Mouse (Mus musculus): Measurements from ENCODE around the gene LTO1. TPM values are rescaled to one million over a fixed set of nuclear protein-coding genes. Genes with fewer than 3 reads are reported as not detected.

LTO1 gene
- polyA plus RNA-seq, 1 experiment = 48.1 TPM

DNA sequence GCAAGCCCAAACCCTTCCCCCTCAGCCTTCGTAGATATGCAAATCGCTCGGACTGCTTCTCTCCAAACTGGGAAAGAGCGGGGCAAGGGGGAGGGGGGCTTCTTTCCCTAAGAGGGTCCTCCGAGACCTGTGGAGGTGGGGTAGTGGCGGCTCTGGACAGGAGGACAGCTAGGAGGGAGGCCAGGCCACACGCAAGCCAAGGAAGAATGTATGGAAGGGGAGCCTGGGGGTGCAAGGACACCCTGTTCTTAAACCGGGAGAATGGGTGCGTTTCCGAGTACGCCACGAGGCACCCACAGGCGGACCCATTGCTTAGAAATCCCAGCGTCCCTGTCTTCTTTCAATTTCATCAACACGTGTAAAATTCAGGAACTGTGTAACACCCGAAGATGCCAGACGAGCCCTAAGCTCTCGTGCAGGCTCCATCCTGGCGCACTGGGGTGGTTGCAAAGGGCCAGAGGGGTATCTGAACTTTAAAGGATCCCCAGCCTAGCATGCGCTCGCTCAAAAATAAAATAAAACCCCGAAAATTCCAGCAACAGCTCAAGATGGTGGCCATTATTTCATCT lies 25.2 kb downstream of the LTO1 start:
- no peak for DNase-seq (ENCODE audit: low spot score)

- DNase-seq (ENCODE audit: low spot score) = no peak
These were observed 25.7 kb downstream of the LTO1 start for GRCm38 (mm10) chr7:144940585-144940984.

DNA sequence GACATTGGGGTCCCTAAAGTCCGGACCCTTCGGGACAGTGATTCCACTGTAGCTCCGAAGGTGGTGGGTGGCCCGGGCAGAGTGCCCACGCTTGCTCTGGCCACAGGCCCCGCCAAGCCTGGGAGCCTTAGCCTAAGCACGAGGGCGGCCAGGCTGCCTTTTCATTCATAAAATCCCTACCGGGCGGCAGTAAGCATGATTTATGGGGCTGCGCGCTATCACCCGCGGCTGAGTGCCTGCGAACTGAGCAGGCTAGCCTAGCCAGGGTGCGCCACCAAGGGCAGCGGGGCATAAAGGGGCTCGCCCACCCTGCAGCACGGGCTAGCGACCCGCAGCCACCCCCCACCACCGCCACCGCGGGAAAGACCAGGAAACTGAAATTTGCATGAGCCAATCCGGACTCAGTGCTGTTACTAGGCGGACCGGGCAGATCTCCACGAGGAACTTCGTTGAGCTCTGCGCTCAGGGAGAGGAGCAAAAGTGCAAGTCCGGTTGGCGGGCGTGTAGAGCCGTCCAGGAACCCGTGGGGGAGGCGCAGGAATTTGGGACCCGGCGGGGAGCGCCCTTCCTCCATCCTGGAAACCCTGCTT lies 26.4 kb downstream of the LTO1 start:
- peak; percentile 80 for DNase-seq (ENCODE audit: low spot score)

DNA sequence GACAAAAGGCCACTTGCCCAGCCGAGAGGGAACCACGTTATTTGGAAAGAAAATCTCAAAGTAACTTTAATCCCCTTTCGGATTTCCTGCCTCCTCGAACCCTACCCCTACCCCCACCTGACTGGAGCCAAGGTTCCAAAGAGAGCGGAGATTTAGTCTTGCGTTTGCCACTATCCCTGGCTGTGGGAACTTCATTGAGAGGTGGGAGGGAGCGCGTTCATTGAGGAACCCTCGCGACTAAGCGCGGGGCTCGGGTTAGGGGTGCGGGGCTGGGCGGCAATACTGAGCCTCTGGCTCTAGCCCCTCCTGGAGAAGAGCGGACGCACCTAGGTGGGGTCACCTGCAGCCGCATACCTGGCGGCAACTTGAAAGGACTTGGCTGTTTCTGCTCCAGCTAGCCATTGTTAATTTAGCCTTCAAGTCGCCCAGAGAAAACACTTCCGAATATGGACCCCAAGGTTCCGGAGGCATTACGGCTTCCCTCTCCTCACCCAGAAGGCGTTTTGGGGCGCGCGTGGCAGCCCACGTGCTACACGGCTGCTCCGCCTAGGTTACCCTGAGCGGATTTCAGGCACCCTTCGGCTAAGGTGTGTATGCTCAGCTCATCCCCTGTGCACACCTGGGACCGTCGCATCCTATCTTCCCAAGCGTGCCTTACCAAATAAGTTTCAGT lies 27.3 kb downstream of the LTO1 start:
- no peak for DNase-seq (ENCODE audit: low spot score)

- no peak for DNase-seq (ENCODE audit: low spot score)
These were observed 27.8 kb downstream of the LTO1 start for GRCm38 (mm10) chr7:144942744-144943135.

GRCm38 (mm10) chr7:144943254-144943653 lies 28.4 kb downstream of the LTO1 start:
- DNase-seq (ENCODE audit: low spot score) = peak; percentile 68

DNA sequence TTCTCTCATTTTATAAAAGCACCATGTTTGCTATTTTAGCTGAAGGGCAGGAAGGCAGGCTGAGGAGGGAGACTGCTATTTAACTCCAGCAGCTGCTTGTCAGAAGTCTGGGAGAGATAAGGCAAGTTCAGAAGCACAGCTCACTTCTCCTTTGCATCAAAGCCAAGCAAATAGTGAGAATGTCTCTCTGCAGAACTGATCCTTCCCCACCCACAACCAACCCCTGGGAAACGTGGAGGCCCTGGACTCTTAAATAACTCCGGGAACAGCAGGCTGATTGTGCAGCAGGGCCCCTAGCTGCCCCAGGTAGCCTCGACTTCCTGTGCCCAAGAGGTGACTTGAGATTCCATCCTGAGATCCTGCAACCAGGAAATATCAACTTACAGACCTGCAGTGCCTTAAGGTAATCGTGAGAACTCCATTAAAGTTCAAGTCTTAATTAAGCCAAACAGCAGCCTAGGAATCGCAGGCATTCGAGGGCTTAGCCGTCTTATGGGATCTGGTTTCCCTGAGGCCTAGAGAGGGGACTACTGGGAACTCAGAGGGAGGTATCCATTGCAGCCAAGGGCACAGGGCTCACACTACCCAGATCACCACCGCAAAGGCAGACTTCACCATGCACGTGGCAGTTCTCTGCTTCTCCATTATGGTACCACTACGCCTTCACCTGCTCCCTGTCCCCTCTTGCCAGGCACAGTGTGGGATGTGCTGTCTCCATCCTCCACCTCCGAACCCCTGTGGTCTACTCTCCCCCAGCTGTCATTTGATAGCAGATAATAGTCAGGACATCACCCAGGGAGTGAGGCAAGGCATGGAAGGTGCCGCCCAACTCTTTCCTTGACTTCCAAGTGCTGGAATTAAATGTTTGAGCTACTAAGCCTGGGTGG lies 43.9 kb downstream of the LTO1 start:
- DNase-seq (ENCODE audit: low spot score) = no peak

DNA sequence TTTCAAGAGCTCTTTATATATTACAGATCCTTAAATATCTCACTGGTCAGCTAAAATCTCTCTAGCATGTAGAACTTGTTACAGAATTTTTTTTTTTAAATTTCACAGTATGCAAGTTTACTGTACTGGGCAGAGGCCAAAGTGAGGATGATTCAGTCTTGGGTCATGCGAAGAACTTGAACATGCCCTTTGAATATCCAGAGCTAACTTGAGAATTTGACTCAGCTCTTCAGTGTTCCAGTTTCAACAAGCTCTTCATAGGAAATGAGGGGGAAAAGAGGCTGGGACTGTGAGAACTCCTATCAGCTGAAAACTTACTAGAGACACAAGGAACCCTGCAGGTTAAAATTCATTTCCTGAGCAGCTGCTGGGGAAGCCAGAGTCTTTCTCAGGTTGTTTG lies 49.0 kb downstream of the LTO1 start:
- no peak for DNase-seq (ENCODE audit: low spot score)

DNA sequence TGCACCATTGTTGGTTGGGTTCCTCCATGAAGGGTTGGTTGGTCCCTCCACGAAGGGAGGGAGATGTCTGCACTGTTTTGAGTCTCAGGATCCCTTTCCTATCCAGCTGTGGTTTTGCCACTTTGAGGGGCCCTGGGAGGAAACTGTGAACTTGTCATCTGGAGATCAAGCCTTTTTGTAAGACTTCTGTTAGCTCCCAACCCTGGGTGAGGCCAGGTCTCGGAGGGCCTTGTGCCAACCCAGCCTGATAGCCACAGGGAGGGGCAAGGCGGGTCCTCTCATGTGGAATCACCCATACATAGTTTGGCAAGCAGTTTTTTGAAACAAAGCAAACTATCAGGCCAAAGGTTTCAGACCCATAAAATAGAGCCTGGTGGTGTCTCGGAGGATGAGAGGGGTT lies 49.4 kb downstream of the LTO1 start:
- DNase-seq (ENCODE audit: low spot score) = no peak

DNA sequence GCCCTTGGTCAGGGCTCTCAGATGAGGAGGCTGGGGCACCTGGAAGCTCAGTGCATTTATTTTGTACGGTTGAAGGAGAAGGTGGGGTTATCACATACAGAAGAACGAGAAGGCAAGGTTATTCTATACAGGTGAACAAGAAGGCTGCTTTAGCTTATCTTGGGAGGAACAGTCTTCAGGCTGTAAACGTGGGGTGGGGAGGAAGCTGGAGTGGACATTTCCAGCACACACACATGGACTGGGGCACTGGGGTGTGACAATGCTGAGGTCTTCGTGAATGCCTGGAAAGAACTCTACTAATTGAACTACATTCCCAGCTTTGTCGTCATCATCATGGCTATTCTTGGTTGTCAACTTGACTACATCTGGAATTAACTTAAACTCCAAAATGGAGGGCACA lies 51.0 kb downstream of the LTO1 start:
- DNase-seq (ENCODE audit: low spot score) = no peak

DNA sequence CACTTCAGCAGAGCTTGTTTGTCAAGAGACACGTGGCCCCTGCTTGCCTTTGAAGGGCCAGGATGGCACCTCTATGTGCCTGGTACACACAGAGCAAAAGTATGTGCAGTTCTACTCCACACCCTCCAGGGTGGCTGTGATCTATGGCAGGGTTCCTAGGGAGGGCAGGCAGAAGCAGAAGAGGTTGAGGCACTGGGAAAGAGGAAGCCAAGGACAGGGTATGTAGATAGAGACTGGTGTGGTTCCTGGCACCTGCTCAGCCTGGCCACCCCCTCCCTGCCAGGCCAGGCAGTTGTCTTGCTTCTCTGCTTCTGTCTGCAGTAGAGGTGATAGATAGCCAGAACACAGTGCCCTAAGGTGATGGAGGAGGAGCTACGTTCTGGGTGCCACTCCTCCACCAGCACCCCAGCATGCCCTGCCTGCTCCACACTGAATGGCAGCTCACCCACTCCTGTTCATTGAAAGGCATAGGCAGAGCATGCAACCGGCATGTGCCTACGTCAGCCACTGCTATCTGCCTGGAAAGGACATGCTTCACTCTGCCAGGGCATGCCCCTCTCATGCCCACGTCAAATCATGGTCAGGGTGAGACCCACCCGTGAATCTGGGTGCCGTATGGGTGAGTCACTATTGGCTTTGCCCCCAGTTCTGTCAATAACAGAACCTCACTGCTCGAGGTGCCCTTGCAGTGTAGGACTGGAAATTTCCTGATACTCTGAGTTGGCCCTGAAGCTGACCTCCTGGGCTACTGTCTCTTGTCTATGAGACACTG lies 56.3 kb downstream of the LTO1 start:
- DNase-seq (ENCODE audit: low spot score) = peak; percentile 58

DNA sequence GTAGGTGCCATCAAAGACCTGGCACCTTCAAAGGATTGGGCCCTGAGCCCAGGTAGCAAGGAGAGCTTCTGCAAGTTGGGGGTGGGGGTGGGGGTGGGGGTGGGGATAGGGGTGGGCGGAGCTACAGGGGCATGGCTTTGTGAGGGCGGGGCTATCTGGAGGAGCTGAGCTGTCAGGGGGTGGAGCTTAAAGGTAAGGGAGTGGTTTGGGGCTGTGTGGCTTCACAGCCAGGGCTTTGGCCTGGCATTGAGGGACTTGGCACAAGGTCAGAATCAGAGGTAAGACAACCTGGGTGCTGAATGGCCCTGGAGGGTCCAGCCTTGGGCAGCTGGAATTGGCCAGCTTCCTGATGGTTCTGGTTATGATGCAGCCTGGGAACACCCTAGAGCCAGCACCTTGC lies 56.9 kb downstream of the LTO1 start:
- DNase-seq (ENCODE audit: low spot score) = no peak

- no peak for DNase-seq (ENCODE audit: low spot score)
These were observed 58.6 kb downstream of the LTO1 start for GRCm38 (mm10) chr7:144973461-144973860.

DNA sequence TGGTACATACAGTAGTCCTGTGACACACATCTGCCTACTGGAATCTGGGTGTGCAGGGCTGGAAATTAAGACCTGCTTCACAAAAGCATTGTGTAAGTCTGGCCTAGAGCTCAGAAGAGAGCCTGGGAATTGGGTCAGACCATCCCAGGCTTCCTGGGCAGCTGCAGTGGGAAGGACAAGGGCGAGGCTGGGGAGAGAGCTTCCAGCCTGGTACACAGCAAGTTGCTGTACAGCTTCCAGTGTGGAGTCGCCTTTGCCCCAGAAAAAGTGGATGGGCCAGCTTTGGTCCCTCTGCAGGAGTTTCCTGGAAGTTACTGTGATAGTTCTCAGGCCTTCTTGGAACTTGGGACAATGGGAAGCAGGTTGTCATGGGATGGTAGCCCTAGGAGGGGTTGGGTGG lies 62.2 kb downstream of the LTO1 start:
- DNase-seq (ENCODE audit: low spot score) = no peak

DNA sequence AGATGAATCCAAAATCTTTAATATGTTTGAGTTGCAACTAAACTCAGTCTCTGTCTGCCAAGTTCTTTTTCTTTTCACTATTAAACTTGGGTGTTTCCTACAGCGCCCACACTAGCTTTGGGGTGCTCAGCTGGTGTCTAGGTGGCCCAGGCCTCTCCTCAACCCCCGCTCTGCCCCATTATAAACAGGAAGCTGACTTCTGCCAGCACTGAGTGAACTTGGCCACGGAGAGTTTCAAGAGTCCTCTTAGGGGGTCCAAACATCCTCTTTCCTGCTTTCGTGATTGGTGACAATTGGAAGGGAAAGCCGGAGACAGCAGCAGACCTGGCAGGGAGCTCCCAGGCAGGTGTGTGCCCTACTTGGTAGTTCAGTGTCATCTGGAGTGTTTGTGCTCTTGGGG lies 64.9 kb downstream of the LTO1 start:
- DNase-seq (ENCODE audit: low spot score) = no peak

Other genes starting within 250 kb of the LTO1 start
- gene Ano1, start 163.1 kb upstream of the LTO1 start, polyA plus RNA-seq (2012; rRNA removed) = 83.6 and 95.0 TPM in 2 replicates
- not detected in 2 replicates for gene Fgf3, start 77.0 kb upstream of the LTO1 start, polyA plus RNA-seq (2012; rRNA removed)
- not detected in 2 replicates for gene Fgf4, start 67.7 kb upstream of the LTO1 start, polyA plus RNA-seq (2012; rRNA removed)
- not detected in 2 replicates for gene Fgf15, start 18.6 kb upstream of the LTO1 start, polyA plus RNA-seq (2012; rRNA removed)
- 79.1 and 96.1 TPM in 2 replicates for gene Ccnd1, start 24.8 kb downstream of the LTO1 start, polyA plus RNA-seq (2012; rRNA removed)

All from urinary bladder, adult 2 months (tissue).